Mouse (Mus musculus): Measurements from ENCODE around the gene Slc26a11.

- no peak for TF ChIP-seq CTCF (IDR thresholded peaks at IDR 0.05; ENCODE audit: extremely low read depth, insufficient read depth, insufficient read length, insufficient replicate concordance)
- TF ChIP-seq POLR2A (IDR thresholded peaks at IDR 0.05; ENCODE audit: low read depth, low read length): no peak
Measured at GRCm38 (mm10) chr11:119306762-119307657, 48.3 kb upstream of the Slc26a11 start.

Measured in spleen, adult 2 months (tissue).